Mouse (Mus musculus): ENCODE results near the gene Usp25. TPM values are rescaled to one million over a fixed set of nuclear protein-coding genes. Genes with fewer than 3 reads are reported as not detected.

The Usp25 gene
- 15.1 and 15.2 TPM in 2 replicates for polyA plus RNA-seq (2012; rRNA removed)

GRCm38 (mm10) chr16:77013427-77014320 lies at the start of gene Usp25:
TSS of gene Usp25 (plus strand) at chr16:77013706.
- Histone ChIP-seq H3K4me1 (ENCODE audit: control insufficient read depth, insufficient read depth, low read length) (peaks cover 13% of the 10 kb centered on the region; the same call in 1 of the 2 replicates), H3K27me3 (replicated peaks; ENCODE audit: control insufficient read depth, insufficient read depth, low read length) (no peaks in the 10 kb centered on the region), H3K4me3 (ENCODE audit: insufficient read depth, low read depth, low read length) (peak within 1 kb of the TSS; percentile 62), H3K36me3 (ENCODE audit: control insufficient read depth, insufficient read depth, low read length) (no peaks in the 10 kb centered on the region), H3K27ac (ENCODE audit: insufficient read depth, low read depth, low read length) (peak within 1 kb of the TSS; percentile 44)
- WGBS = under 1% methylated on average over 117 of the region's 126 CpGs
- no peak for TF ChIP-seq CTCF (conservative IDR thresholded peaks at IDR 0.05; ENCODE audit: insufficient read depth, insufficient read length, low read depth, low read length)
- peak; percentile 56 for TF ChIP-seq POLR2A (IDR thresholded peaks at IDR 0.05; ENCODE audit: low read depth, low read length)
- peak; percentile 97 for DNase-seq

- H3K4me3 ChIP-seq (ENCODE audit: insufficient read depth, low read depth, low read length) = no peak overlapping the region
- H3K4me1 ChIP-seq (ENCODE audit: control insufficient read depth, insufficient read depth, low read length) = no peaks in the 10 kb centered on the region
- no peaks in the 10 kb centered on the region for H3K36me3 ChIP-seq (ENCODE audit: control insufficient read depth, insufficient read depth, low read length)
- 88% methylated on average over 3 of the region's 3 CpGs for WGBS
- H3K27me3 ChIP-seq (replicated peaks; ENCODE audit: control insufficient read depth, insufficient read depth, low read length) = no peaks in the 10 kb centered on the region
- no peak for TF ChIP-seq CTCF (conservative IDR thresholded peaks at IDR 0.05; ENCODE audit: insufficient read depth, insufficient read length, low read depth, low read length)
- no peak for TF ChIP-seq POLR2A (IDR thresholded peaks at IDR 0.05; ENCODE audit: low read depth, low read length)
- DNase-seq = no peak
- H3K27ac ChIP-seq (ENCODE audit: insufficient read depth, low read depth, low read length) = no peak overlapping the region
Observed at GRCm38 (mm10) chr16:76967593-76968275, 45.8 kb upstream of the Usp25 start.

- no peaks in the 10 kb centered on the region for H3K36me3 ChIP-seq (ENCODE audit: control insufficient read depth, insufficient read depth, low read length)
- 68% methylated on average over 5 of the region's 5 CpGs for WGBS
- DNase-seq = no peak
- no peak overlapping the region for H3K27ac ChIP-seq (ENCODE audit: insufficient read depth, low read depth, low read length)
- no peak for TF ChIP-seq POLR2A (IDR thresholded peaks at IDR 0.05; ENCODE audit: low read depth, low read length)
- TF ChIP-seq CTCF (conservative IDR thresholded peaks at IDR 0.05; ENCODE audit: insufficient read depth, insufficient read length, low read depth, low read length) = no peak
- H3K27me3 ChIP-seq (replicated peaks; ENCODE audit: control insufficient read depth, insufficient read depth, low read length) = no peaks in the 10 kb centered on the region
- H3K4me1 ChIP-seq (ENCODE audit: control insufficient read depth, insufficient read depth, low read length) = no peaks in the 10 kb centered on the region
- no peak overlapping the region for H3K4me3 ChIP-seq (ENCODE audit: insufficient read depth, low read depth, low read length)
Observed at GRCm38 (mm10) chr16:76971211-76971610, 42.3 kb upstream of the Usp25 start.

GRCm38 (mm10) chr16:76976787-76977430 lies 36.6 kb upstream of the Usp25 start:
- Histone ChIP-seq H3K36me3 (ENCODE audit: control insufficient read depth, insufficient read depth, low read length) (no peaks in the 10 kb centered on the region), H3K27me3 (replicated peaks; ENCODE audit: control insufficient read depth, insufficient read depth, low read length) (no peaks in the 10 kb centered on the region), H3K27ac (ENCODE audit: insufficient read depth, low read depth, low read length) (no peak overlapping the region), H3K4me3 (ENCODE audit: insufficient read depth, low read depth, low read length) (no peak overlapping the region), H3K4me1 (ENCODE audit: control insufficient read depth, insufficient read depth, low read length) (no peaks in the 10 kb centered on the region)
- DNase-seq = no peak
- TF ChIP-seq POLR2A (IDR thresholded peaks at IDR 0.05; ENCODE audit: low read depth, low read length) = no peak
- TF ChIP-seq CTCF (conservative IDR thresholded peaks at IDR 0.05; ENCODE audit: insufficient read depth, insufficient read length, low read depth, low read length) = no peak
- 59% methylated on average over 5 of the region's 5 CpGs for WGBS

- Histone ChIP-seq H3K27ac (ENCODE audit: insufficient read depth, low read depth, low read length) (no peak overlapping the region), H3K4me3 (ENCODE audit: insufficient read depth, low read depth, low read length) (no peak overlapping the region), H3K4me1 (ENCODE audit: control insufficient read depth, insufficient read depth, low read length) (no peaks in the 10 kb centered on the region), H3K36me3 (ENCODE audit: control insufficient read depth, insufficient read depth, low read length) (no peaks in the 10 kb centered on the region), H3K27me3 (replicated peaks; ENCODE audit: control insufficient read depth, insufficient read depth, low read length) (no peaks in the 10 kb centered on the region)
- no peak for DNase-seq
- TF ChIP-seq CTCF (conservative IDR thresholded peaks at IDR 0.05; ENCODE audit: insufficient read depth, insufficient read length, low read depth, low read length) (no peak), POLR2A (IDR thresholded peaks at IDR 0.05; ENCODE audit: low read depth, low read length) (no peak)
- WGBS = 64% methylated on average over 6 of the region's 6 CpGs
Observed at GRCm38 (mm10) chr16:76983696-76984095, 29.8 kb upstream of the Usp25 start.

- no peaks in the 10 kb centered on the region for H3K27me3 ChIP-seq (replicated peaks; ENCODE audit: control insufficient read depth, insufficient read depth, low read length)
- WGBS = 81% methylated on average over 4 of the region's 4 CpGs
- no peak for DNase-seq
- H3K4me3 ChIP-seq (ENCODE audit: insufficient read depth, low read depth, low read length) = no peak overlapping the region
- TF ChIP-seq CTCF (conservative IDR thresholded peaks at IDR 0.05; ENCODE audit: insufficient read depth, insufficient read length, low read depth, low read length) (no peak), POLR2A (IDR thresholded peaks at IDR 0.05; ENCODE audit: low read depth, low read length) (no peak)
- H3K36me3 ChIP-seq (ENCODE audit: control insufficient read depth, insufficient read depth, low read length) = no peaks in the 10 kb centered on the region
- no peak overlapping the region for H3K27ac ChIP-seq (ENCODE audit: insufficient read depth, low read depth, low read length)
- no peaks in the 10 kb centered on the region for H3K4me1 ChIP-seq (ENCODE audit: control insufficient read depth, insufficient read depth, low read length)
Observed at GRCm38 (mm10) chr16:76987711-76988110, 25.8 kb upstream of the Usp25 start.
